Mouse (Mus musculus) neural tube, embryonic 13.5 days (tissue): ENCODE measurements around the gene Ttl. TPM values are rescaled to one million over a fixed set of nuclear protein-coding genes. Genes with fewer than 3 reads are reported as not detected.

ENCODE experiments used
- ATAC-seq: fragments of 200-750 bp; cut with Nextera tagmentation; 2 replicates; pipeline ENCODE4 v1.8.0; 2017; ENCODE audit warnings: low read depth, mild to moderate bottlenecking, moderate TSS enrichment, moderate library complexity
- H3K27ac ChIP-seq: fragments of 300-500 bp; sonication (generic); replicated peaks from 2 replicates; pipeline ENCODE4 v1.5.1; 2015; ENCODE audit warnings: moderate library complexity, mild to moderate bottlenecking, inconsistent platforms
- H3K27me3 ChIP-seq: fragments of 300-500 bp; sonication (generic); 2 replicates; pipeline ENCODE4 v1.6.1; 2015; ENCODE audit warnings: mild to moderate bottlenecking, inconsistent platforms
- H3K36me3 ChIP-seq: fragments of 300-500 bp; sonication (generic); 2 replicates; pipeline ENCODE4 v1.6.1; 2015; ENCODE audit warnings: mild to moderate bottlenecking, inconsistent platforms
- H3K4me1 ChIP-seq: fragments of 300-500 bp; sonication (generic); replicated peaks from 2 replicates; pipeline ENCODE4 v1.6.1; 2015; ENCODE audit warnings: inconsistent platforms
- H3K4me2 ChIP-seq: fragments of 300-500 bp; sonication (generic); 2 replicates; pipeline ENCODE4 v1.6.1; 2015; ENCODE audit warnings: inconsistent platforms, mild to moderate bottlenecking, moderate library complexity
- H3K4me3 ChIP-seq: fragments of 300-500 bp; sonication (generic); 2 replicates; pipeline ENCODE4 v1.5.1; 2015; ENCODE audit warnings: mild to moderate bottlenecking, inconsistent platforms
- H3K9ac ChIP-seq: fragments of 300-500 bp; sonication (generic); 2 replicates; pipeline ENCODE4 v1.6.1; 2015; ENCODE audit warnings: moderate library complexity, mild to moderate bottlenecking, inconsistent platforms
- H3K9me3 ChIP-seq: fragments of 300-500 bp; sonication (generic); 2 replicates; pipeline ENCODE4 v1.6.1; 2016; ENCODE audit warnings: inconsistent platforms
- WGBS: fragments of 180-500 bp; shearing (Covaris S2); methylation state at CpG from one replicate; pipeline ENCODE4 v1.1.7; 2015; 5-methylcytosine and 5-hydroxymethylcytosine counted together
- polyA plus RNA-seq: library from polyadenylated mRNA; unstranded; fragments of >200 nt; fragmentation: Nextera tagmentation; extraction: Ambion mirVana; gene quantifications from 2 replicates; pipeline ENCODE4 v1.2.1, GENCODE M21; 2015

Ttl gene
- polyA plus RNA-seq, 1 experiment from 2014 or later = 32.4 TPM

DNA sequence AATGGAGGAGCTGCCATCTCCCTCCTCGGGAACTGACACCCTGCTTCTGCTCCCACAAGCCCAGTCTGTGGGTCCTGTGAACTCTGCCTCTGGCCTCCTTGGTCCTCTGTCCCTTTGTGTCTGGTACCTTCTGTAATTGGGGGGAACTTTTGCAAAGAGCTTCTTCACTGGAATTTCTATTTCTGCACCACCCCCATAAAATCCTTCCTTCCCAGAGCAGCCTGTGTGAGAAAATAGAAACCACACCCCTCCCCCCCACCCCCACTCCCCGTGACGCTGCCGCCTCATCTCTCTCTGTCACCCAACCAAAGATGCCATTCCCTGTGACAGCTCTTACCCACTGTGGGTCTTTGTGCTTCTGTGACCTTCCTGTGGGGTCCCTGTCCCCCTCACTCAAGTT is 24.6 kb downstream of the Ttl start:
- no peaks in the 10 kb centered on the region for H3K4me1 ChIP-seq
- 73% methylated on average over 4 of the region's 4 CpGs for WGBS
- no peak for ATAC-seq
- no peaks in the 10 kb centered on the region for H3K27me3 ChIP-seq
- no peak overlapping the region for H3K27ac ChIP-seq
- no peaks in the 10 kb centered on the region for H3K9me3 ChIP-seq
- no peak overlapping the region for H3K4me3 ChIP-seq
- no peak overlapping the region for H3K4me2 ChIP-seq
- no peak overlapping the region for H3K9ac ChIP-seq
- peaks cover 92% of the 10 kb centered on the region for H3K36me3 ChIP-seq

DNA sequence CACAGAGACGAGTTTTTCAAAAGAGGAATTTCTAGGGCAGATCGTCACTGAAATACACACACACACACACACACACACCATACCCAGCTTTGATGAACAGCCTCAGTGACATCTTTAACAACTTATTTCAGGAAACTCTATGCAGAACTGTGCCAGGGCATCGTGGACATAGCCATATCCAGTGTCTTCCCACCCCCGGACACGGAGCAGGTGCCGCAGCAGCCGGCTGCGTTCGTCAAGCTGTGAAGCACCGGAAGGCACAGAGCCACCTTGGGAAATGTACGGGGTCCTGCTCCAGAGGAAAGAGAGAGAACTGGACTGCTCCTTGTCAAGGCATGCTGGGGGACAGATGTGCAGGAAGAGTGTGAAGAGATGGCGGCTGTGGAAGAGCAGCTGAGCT is 27.1 kb downstream of the Ttl start:
- H3K9ac ChIP-seq = no peak overlapping the region
- peaks cover 74% of the 10 kb centered on the region for H3K36me3 ChIP-seq
- 94% methylated on average over 12 of the region's 12 CpGs for WGBS
- no peaks in the 10 kb centered on the region for H3K9me3 ChIP-seq
- no peaks in the 10 kb centered on the region for H3K4me1 ChIP-seq
- no peak overlapping the region for H3K4me2 ChIP-seq
- no peak overlapping the region for H3K27ac ChIP-seq
- no peak for ATAC-seq
- H3K27me3 ChIP-seq = no peaks in the 10 kb centered on the region
- no peak overlapping the region for H3K4me3 ChIP-seq

DNA sequence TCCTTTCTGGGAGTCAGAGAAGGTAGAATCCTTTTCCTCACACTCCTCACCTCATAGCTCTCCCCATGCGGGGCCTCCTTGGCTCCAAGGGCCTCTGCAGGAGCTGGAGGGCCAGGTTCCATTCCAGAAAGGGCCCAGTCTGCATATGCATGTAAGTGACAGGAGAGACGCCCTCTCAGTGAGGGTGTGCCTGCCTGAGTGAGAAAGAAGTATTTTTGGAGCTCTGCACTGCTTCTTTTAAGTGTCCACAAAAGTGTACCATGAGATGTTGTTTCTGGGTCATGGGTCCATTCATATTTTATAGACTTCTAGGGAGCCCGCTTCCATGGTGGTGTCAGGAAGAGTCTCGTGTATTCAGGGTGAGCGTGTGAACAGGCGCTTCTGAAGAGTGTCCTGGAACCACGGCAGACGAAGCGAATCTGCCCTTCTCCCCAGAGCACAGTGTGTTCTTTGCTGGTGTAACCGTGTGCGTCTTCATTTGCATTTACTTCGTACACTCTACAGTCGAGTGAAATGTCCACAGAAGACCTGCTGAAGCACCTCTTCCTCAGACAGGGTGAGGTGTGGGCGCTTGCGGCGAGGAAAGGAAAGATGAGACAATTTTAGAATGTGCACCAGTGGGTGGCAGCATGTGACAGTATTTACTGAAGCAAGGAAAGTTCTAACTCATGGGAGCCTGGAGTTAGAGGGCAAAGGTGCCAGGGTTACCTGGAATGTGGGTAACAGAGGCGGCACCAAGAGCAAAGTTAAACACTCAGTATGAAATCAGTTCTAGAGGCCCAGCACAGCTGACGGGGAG is 28.4 kb downstream of the Ttl start:
- Histone ChIP-seq H3K27ac (no peak overlapping the region), H3K4me2 (no peak overlapping the region), H3K9ac (no peak overlapping the region), H3K27me3 (no peaks in the 10 kb centered on the region), H3K36me3 (peaks cover 64% of the 10 kb centered on the region), H3K4me1 (no peaks in the 10 kb centered on the region), H3K9me3 (no peaks in the 10 kb centered on the region), H3K4me3 (no peak overlapping the region)
- WGBS = 88% methylated on average over 18 of the region's 18 CpGs
- no peak for ATAC-seq

DNA sequence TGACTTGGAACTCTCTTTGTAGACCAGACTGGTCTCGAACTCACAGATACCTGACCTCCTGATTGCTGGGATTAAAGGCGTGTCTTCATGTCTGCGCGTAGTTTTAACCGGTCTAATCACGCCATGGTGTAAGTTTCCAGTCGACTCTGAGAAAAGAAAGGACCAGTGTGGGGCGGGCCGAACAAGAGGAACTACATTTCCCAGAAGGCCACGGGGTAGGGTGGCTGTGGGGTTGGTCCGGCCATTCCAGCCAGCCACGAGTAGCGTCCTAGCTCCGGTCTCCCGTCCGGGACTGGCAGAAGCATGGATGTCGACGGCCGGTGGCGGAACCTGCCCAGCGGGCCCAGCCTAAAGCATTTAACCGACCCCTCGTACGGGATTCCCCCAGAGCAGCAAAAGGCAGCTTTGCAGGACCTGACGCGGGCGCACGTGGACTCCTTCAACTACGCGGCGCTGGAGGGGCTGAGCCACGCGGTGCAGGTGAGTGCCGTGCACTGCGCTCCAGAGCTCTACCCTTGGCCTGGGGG is 35.1 kb downstream of the Ttl start, which contains the start of gene Polr1b:
Gene Polr1b, plus strand, starts transcription at position 212 of the 527 bp plus-strand sequence.
- peaks cover 31% of the 10 kb centered on the region for H3K36me3 ChIP-seq
- 1% methylated on average over 35 of the region's 35 CpGs for WGBS
- H3K4me2 ChIP-seq = peak within 1 kb of the TSS; percentile 82
- no peak within 1 kb of the TSS for H3K27ac ChIP-seq
- peaks cover 14% of the 10 kb centered on the region for H3K4me1 ChIP-seq
- H3K27me3 ChIP-seq = no peaks in the 10 kb centered on the region
- H3K9ac ChIP-seq = peak within 1 kb of the TSS; percentile 75
- peak; percentile 99 for ATAC-seq
- no peaks in the 10 kb centered on the region for H3K9me3 ChIP-seq
- H3K4me3 ChIP-seq = peak within 1 kb of the TSS; percentile 75

DNA sequence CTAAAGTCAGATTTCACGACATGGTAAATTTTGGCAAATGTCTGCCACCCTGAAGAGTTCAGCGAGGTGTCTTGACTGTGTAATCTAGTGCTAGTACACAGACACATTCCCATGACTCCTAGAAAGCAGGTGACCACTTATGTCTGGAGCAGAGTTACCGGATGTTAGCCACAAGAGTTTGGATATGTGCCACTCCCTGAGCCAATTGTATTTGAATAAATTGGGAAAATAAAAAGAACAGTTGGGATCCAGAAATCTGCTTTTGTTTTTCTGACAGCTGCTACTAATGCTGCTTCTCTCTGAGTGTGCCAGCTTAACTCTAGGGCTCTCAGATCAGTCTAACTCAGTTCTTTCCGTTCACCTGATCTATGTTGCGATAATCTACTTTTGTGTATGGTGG is 47.2 kb downstream of the Ttl start:
- Histone ChIP-seq H3K4me3 (no peak overlapping the region), H3K9ac (no peak overlapping the region), H3K9me3 (no peaks in the 10 kb centered on the region), H3K4me1 (no peaks in the 10 kb centered on the region), H3K36me3 (peaks cover 79% of the 10 kb centered on the region), H3K27me3 (no peaks in the 10 kb centered on the region), H3K4me2 (no peak overlapping the region), H3K27ac (no peak overlapping the region)
- 95% methylated on average over 5 of the region's 5 CpGs for WGBS
- ATAC-seq = no peak

DNA sequence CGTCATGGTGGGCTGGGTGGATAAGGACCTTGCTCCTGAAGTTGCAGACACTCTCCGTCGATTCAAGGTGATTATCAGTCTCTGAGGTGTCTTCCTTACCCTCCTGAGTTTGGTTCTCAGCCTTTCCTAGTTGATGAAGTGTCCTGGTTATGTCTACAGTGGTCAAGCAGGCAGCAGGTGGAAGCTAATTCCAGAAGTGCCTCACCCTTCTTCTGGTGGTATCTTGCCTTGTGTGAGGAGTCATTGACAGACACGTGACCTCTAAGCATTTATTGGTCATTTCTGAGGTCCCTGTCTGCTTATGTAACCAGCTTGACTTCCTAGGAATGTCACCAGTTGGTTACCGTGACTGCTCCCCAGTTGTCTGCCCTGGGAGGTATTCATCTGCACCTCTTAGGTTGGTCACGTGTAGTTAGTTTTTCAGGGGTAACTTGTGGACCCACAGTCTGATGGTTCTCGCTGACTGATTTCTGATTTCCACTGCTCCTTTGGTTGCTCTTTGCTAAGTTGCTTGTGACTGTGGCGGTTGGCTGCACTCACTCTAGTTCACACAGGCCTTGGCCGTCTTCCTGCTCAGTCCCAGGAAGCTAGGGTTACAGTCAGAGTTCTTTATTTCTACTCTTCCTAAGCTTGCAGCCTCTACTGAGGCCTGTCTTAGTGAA is 50.1 kb downstream of the Ttl start:
- H3K9ac ChIP-seq = no peak overlapping the region
- no peak overlapping the region for H3K27ac ChIP-seq
- H3K36me3 ChIP-seq = peaks cover 85% of the 10 kb centered on the region
- ATAC-seq = no peak
- no peaks in the 10 kb centered on the region for H3K9me3 ChIP-seq
- WGBS = 95% methylated on average over 9 of the region's 9 CpGs
- H3K4me1 ChIP-seq = no peaks in the 10 kb centered on the region
- no peak overlapping the region for H3K4me3 ChIP-seq
- H3K27me3 ChIP-seq = no peaks in the 10 kb centered on the region
- no peak overlapping the region for H3K4me2 ChIP-seq

DNA sequence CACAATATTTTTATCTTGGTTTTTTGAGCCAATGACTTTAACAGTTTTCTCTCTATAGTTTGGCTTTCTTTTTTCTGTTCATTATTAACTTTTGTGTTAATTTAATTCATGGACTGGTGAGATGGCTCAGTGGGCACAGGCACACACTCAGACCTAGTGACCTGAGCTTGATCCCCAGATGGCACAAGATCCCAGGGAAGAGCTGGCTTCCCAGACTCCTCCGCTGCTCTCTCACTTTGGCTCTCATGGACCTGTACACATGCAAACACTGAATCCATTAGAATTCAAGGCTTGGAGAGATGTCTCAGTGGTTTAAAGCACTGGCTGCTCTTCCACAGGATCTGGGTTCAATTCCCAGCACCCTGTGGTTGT is 50.6 kb downstream of the Ttl start:
- H3K4me2 ChIP-seq = no peak overlapping the region
- ATAC-seq = no peak
- H3K4me3 ChIP-seq = no peak overlapping the region
- no peaks in the 10 kb centered on the region for H3K9me3 ChIP-seq
- H3K36me3 ChIP-seq = peaks cover 88% of the 10 kb centered on the region
- no peaks in the 10 kb centered on the region for H3K27me3 ChIP-seq
- no peak overlapping the region for H3K27ac ChIP-seq
- H3K9ac ChIP-seq = no peak overlapping the region
- WGBS = 96% methylated on average over 1 of the region's 1 CpGs
- H3K4me1 ChIP-seq = no peaks in the 10 kb centered on the region

DNA sequence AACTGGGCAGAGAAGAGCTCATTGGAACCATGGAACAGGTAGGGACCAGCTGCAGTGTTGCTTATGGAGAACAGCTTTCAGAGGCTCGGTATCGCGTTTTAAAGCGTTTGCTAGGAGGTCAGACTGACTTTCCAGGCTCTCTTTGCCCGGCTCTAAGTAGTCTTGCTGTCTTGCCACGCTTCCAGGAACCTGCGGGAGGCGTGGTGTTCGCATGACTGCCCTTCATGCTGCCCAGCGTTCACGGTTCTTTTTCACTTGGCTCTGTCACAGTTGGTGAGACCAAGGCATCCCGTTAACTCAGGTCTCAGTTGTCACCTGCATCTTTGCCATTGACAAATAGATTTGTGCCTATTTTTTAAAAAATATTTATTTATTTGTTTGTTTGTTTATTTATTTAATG is 52.3 kb downstream of the Ttl start:
- no peak overlapping the region for H3K4me2 ChIP-seq
- H3K36me3 ChIP-seq = peaks cover 91% of the 10 kb centered on the region
- H3K9me3 ChIP-seq = no peaks in the 10 kb centered on the region
- ATAC-seq = no peak
- no peak overlapping the region for H3K9ac ChIP-seq
- 92% methylated on average over 12 of the region's 12 CpGs for WGBS
- H3K27ac ChIP-seq = no peak overlapping the region
- no peaks in the 10 kb centered on the region for H3K27me3 ChIP-seq
- no peaks in the 10 kb centered on the region for H3K4me1 ChIP-seq
- no peak overlapping the region for H3K4me3 ChIP-seq

DNA sequence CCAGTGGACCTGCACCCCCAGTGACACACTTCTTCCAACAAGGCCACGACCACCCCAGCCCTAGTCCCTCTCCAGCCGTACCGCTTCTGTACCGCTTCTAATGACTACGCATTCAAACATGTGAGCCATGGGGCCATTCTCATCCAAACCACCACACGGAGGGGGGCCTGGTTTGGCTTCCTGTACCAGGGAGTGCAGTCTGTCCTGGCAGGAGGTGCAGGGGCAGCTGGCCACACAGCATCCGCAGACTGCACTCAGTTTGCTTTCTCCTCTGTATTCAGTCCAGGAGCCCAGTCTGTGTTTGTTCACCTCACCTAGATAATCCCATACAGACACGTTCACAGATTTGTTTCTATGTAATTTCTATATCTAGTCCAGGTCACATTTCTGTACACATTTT is 56.2 kb downstream of the Ttl start:
- ATAC-seq = no peak
- no peaks in the 10 kb centered on the region for H3K4me1 ChIP-seq

DNA sequence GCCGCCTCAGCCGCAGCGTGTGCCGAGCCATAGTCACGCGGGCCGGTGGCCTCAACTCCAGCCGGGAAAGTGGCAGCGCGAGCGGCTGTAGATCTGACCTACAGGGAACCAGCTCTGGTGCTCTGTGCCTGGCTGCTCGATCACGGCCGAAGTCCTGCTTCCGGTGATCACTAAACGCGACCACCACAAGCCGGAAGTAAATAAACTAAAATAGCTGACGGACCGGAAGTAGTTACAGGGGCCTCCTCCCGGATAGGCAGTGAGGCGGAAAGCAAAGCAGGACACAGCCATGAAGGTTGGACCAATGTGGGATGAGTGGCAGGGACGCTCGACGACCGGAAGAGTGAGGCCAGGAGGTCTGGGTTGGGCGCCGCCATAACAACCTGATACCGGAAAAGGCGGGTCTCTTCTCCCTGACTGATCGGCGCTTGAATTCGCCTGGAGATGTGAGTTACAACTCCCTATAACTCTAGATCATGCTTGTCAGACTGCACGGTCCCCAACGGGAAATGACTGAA is 63.7 kb downstream of the Ttl start, which contains the start of gene Chchd5:
Gene Chchd5, plus strand, starts transcription at position 289 of the 518 bp plus-strand sequence.
- Histone ChIP-seq H3K9me3 (0 out of 2 replicates have a peak, but pooled peaks cover 7% of the 10 kb centered on the region), H3K27me3 (no peaks in the 10 kb centered on the region), H3K36me3 (peaks cover 62% of the 10 kb centered on the region), H3K4me2 (peak within 1 kb of the TSS; percentile 62), H3K9ac (peak within 1 kb of the TSS; percentile 78), H3K4me1 (peaks cover 18% of the 10 kb centered on the region), H3K27ac (peak within 1 kb of the TSS; percentile 89), H3K4me3 (peak within 1 kb of the TSS; percentile 66)
- ATAC-seq = peak; percentile 100
- under 1% methylated on average over 35 of the region's 35 CpGs for WGBS

More for the DNA sequence above, 56.2 kb downstream of the Ttl start:
- Histone ChIP-seq H3K4me3 (no peak overlapping the region), H3K27me3 (no peaks in the 10 kb centered on the region), H3K36me3 (peaks cover 91% of the 10 kb centered on the region), H3K4me2 (no peak overlapping the region), H3K9me3 (no peaks in the 10 kb centered on the region), H3K27ac (no peak overlapping the region), H3K9ac (no peak overlapping the region)
- 95% methylated on average over 8 of the region's 8 CpGs for WGBS

DNA sequence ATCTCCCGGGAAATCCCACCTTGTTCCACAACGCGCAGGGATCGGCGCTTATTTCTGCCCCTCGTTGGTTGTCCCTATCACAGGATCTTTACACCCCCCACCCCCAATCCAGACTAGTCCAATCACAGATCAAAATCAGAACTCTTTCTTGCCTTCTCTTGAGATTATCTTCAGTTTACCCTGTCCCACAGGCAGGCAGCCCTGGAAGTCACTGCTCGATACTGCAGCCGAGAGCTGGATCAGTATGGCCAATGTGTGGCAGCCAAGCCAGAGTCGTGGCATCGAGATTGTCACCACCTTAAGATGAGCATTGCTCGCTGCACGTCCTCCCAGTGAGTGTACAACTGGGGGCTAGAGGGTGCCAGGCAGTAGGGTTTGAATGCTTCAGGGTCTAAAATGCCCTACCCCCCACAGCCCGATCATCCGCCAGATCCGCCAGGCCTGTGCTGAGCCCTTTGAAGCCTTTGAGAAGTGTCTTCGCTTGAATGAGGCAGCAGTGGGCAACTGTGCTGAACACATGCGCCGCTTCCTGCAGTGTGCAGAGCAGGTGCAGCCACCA is 64.3 kb downstream of the Ttl start:
- H3K9me3 ChIP-seq = 0 out of 2 replicates have a peak, but pooled peaks cover 7% of the 10 kb centered on the region
- H3K4me1 ChIP-seq = peaks cover 18% of the 10 kb centered on the region
- peak overlapping the region; percentile 89 for H3K27ac ChIP-seq
- H3K4me3 ChIP-seq = peak overlapping the region; percentile 66
- H3K27me3 ChIP-seq = no peaks in the 10 kb centered on the region
- H3K4me2 ChIP-seq = peak overlapping the region; percentile 62
- peaks cover 56% of the 10 kb centered on the region for H3K36me3 ChIP-seq
- H3K9ac ChIP-seq = peak overlapping the region; percentile 74
- WGBS = 35% methylated on average over 18 of the region's 18 CpGs
- ATAC-seq = peak; percentile 62

DNA sequence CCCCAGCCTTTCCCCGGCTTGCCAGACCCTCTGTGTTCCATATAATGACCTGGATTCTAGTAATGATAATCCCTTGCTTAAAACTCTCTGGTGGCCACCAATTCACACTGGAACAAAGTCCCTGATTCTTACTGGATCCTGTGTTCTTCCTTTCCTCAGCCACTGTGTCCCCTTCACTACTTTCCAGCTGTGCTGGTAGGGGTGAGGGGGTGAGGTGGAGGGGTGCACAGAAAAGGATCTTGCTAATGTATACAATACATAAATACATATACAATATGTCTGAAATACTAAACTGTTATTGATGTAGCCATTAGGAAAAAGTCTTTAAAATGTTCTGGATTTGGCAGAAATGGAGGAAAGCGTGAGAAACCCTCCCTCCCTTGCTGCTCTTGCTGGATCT is 65.0 kb downstream of the Ttl start:
- Histone ChIP-seq H3K9me3 (0 out of 2 replicates have a peak, but pooled peaks cover 7% of the 10 kb centered on the region), H3K27ac (peak overlapping the region; percentile 89), H3K4me1 (peaks cover 18% of the 10 kb centered on the region), H3K9ac (peak overlapping the region; percentile 74; the same call in 1 of the 2 replicates), H3K36me3 (peaks cover 49% of the 10 kb centered on the region), H3K27me3 (no peaks in the 10 kb centered on the region), H3K4me2 (peak overlapping the region; percentile 62), H3K4me3 (peak overlapping the region; percentile 66; the same call in 1 of the 2 replicates)
- ATAC-seq = no peak
- 94% methylated on average over 2 of the region's 2 CpGs for WGBS
